Mouse (Mus musculus) megakaryocyte progenitor cell, adult 5-6 weeks (primary cell): ENCODE data around the gene 3110021N24Rik. TPM values are rescaled to one million over a fixed set of nuclear protein-coding genes. Genes with fewer than 3 reads are reported as not detected.
A peak's percentile ranks its signal among the peaks of the same experiment; 100 is the strongest.

Experiments
- ATAC-seq: replicated peaks from 2 replicates; pipeline ENCODE4 v1.8.0; 2016; ENCODE audit warnings: mild to moderate bottlenecking, moderate TSS enrichment, inconsistent platforms; ENCODE audit not compliant: poor library complexity
- total RNA-seq, 2 experiments: library from RNA; stranded (forward) in 1 of 2; stranded (reverse) in 1 of 2; fragments of 157-497, 149-512 nt in 1 of 2; fragments of 200-1000 nt in 1 of 2; gene quantifications; 2 replicates each; pipeline versions ENCODE4 v1.2.3 to v1.2.4; 2015 to 2017

3110021N24Rik gene
- total RNA-seq, 2 experiments from 2014 or later, result not detected

DNA sequence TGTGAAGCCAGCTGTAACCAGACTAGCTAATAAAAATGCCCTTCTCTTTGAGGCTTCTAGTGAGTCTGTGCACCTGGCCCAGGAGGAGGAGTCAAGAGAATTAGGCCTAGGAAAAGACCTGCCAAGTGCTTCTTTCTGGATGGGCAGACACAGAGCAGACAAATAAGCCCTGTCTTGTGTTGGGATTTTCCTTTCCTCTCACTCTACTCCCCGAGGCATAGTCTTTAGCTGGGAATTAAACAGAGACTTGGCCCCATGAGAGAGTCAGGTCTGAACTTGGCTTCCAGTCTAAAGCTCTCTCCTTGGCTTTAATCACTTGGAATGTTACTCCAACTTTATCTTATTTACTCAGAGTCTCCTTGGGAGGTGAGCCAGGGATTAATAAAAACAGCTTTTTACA lies 74.5 kb downstream of the 3110021N24Rik start:
- ATAC-seq, result no peak

- ATAC-seq, result no peak
These were observed 77.3 kb downstream of the 3110021N24Rik start for GRCm38 (mm10) chr4:108796701-108797100.

- ATAC-seq, result peak; percentile 94
These were observed 78.8 kb downstream of the 3110021N24Rik start for GRCm38 (mm10) chr4:108798083-108798830.

- no peak for ATAC-seq
These were observed 84.1 kb downstream of the 3110021N24Rik start for GRCm38 (mm10) chr4:108803535-108803934.

DNA sequence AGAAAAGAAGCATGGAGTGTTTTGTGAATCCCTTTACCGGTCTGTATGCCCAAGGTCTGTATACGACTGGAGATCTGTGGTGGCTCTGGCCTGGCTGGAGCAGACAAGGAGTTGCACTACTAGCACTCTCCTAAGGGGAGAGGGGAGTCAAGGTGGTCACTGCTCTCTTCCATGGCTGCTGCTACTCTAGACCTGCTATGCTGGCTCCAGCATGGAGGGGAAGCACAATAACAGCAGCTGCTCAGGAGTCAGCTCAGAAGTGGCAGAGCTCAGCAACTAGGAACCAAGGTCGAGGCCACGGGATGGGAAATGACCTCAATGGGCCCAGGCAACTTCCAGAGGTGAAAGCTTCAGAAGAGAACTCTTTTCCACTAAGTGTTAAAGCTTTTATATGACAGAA lies 91.7 kb downstream of the 3110021N24Rik start:
- ATAC-seq, result no peak

DNA sequence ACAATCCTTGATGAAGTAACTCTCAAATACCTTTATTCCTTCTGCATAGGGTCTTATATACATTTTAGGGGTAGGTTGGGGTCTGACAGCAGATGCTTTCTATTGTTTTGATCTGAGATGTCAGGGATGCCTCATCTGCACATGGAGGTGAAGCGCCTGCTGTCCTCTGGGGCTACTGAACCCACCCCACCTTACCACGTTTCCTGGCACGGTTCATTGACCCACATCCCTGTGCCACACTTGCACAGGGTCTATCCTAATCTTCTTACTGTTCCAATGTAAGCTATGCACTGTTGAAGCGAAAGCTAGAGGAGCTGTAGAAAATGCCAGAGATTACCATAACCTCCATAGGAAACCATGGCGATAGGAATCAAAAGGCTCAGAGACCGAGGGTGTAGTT lies 92.1 kb downstream of the 3110021N24Rik start:
- no peak for ATAC-seq

DNA sequence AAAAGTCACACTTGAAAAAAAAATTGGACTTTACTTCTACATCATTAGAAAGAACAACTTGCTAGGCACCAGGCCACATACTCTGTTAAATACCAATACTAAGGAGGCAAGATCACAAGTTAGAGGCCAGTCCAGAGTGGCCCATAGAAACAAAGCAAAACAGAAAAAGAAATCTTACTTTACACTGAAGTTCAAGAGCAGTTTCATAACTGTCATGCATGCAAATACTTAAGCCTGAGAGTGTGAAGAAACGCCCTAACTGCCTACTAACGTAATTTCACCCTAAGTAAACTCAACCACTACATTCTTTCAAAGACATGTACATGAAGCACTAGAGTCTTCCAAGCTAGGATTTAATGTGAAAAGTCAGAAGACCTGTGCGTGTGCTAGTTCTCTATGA lies 106.2 kb downstream of the 3110021N24Rik start:
- ATAC-seq, result no peak

GRCm38 (mm10) chr4:108826096-108826495 lies 106.6 kb downstream of the 3110021N24Rik start:
- no peak for ATAC-seq

- ATAC-seq, result no peak
These were observed 107.2 kb downstream of the 3110021N24Rik start for GRCm38 (mm10) chr4:108826643-108827042.

DNA sequence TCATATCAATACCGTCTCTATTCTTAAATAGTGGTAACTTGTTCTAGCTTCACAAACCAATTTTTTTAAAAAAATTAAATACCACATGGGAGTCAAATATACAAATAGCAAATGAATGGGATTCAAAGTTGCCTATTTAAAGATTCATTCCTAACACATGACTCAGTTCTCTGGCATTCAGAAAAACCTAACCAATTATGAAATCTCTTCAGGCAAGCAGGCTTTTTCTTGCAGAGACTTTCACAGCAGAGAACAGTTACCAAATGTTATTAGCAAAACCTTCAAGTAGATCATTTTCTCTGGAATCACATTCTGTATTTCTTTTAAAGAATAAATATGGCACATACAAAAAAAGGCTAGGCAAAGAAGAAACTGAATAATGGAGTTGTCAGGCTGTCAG lies 111.2 kb downstream of the 3110021N24Rik start:
- ATAC-seq, result no peak

Other genes with a start within 250 kb of the 3110021N24Rik start
- 69.1 and 69.9 TPM in 2 replicates for gene Prpf38a, start 140.3 kb upstream of the 3110021N24Rik start, total RNA-seq (2015)
- 133 and 134 TPM in 2 replicates for gene Prpf38a, start 140.3 kb upstream of the 3110021N24Rik start, total RNA-seq (2017)
- gene Orc1, start 140.2 kb upstream of the 3110021N24Rik start, total RNA-seq (2015), result 13.6 and 16.4 TPM in 2 replicates
- gene Orc1, start 140.2 kb upstream of the 3110021N24Rik start, total RNA-seq (2017), result 10.5 and 12.2 TPM in 2 replicates
- gene Cc2d1b, start 99.7 kb upstream of the 3110021N24Rik start, total RNA-seq (2015), result 16.8 and 18.6 TPM in 2 replicates
- 28.3 and 44.0 TPM in 2 replicates for gene Cc2d1b, start 99.7 kb upstream of the 3110021N24Rik start, total RNA-seq (2017)
- gene Zfyve9, start 61.1 kb downstream of the 3110021N24Rik start, total RNA-seq (2015), result 0.15 and 0.90 TPM in 2 replicates
- 0.33 and 0.41 TPM in 2 replicates for gene Zfyve9, start 61.1 kb downstream of the 3110021N24Rik start, total RNA-seq (2017)
- 92.8 and 111 TPM in 2 replicates for gene Btf3l4, start 114.0 kb downstream of the 3110021N24Rik start, total RNA-seq (2015)
- gene Btf3l4, start 114.0 kb downstream of the 3110021N24Rik start, total RNA-seq (2017), result 68.1 and 77.3 TPM in 2 replicates
- 74.7 and 75.3 TPM in 2 replicates for gene Txndc12, start 115.0 kb downstream of the 3110021N24Rik start, total RNA-seq (2015)
- 87.4 and 88.7 TPM in 2 replicates for gene Txndc12, start 115.0 kb downstream of the 3110021N24Rik start, total RNA-seq (2017)
- 43.7 and 55.5 TPM in 2 replicates for gene Kti12, start 128.1 kb downstream of the 3110021N24Rik start, total RNA-seq (2015)
- 28.8 and 29.2 TPM in 2 replicates for gene Kti12, start 128.1 kb downstream of the 3110021N24Rik start, total RNA-seq (2017)
- 0.22 and 0.46 TPM in 2 replicates for gene A730015C16Rik, start 129.0 kb downstream of the 3110021N24Rik start, total RNA-seq (2015)
- 0.37 and 0.71 TPM in 2 replicates for gene A730015C16Rik, start 129.0 kb downstream of the 3110021N24Rik start, total RNA-seq (2017)
- 0.30 TPM in 1 of 2 replicates, not detected in the other for gene Rab3b, start 159.4 kb downstream of the 3110021N24Rik start, total RNA-seq (2015)
- not detected in 2 replicates for gene Rab3b, start 159.4 kb downstream of the 3110021N24Rik start, total RNA-seq (2017)